Mouse (Mus musculus): ENCODE measurements around the gene Chit1.

DNA sequence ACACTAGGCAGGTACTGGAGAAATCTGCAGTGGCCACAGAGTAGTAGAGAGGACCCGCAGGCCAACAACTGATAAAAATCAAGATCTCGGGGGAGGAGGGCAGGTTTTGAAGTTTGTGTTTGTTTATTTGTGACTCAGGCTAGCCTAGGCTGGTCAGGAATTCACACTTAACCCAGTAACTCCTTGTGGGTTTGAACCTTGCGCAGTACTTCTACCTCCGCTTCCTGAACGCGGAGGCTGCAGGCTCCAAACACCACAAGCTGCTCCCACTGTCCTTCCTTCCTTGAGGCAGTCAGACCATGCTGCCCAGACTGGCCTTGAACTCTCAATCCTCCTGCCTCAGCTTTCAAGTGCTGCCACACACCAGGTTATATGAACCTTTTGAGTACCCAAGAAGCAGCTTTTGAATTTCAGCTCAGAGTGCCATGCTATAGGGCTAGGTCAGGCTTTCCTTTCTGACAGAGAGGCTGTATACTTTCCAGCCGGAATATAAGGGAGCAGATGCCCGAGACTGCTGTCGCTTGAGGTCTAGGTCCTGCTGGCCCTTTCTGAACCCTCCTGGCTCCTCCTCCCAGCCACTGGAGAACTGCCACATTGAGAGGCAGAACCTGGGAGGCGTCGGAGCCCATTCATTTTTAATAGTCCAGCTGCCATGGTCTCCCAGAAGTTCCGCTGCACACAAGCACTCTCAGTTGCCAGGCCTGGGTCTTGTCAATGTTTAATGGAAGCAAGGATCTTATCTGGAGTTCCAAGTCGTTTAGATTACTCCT, 12.9 kb upstream of the Chit1 start:
- TF ChIP-seq CTCF (conservative IDR thresholded peaks at IDR 0.05; ENCODE audit: insufficient read depth, insufficient read length, low read depth, low read length) (no peak), POLR2A (IDR thresholded peaks at IDR 0.05; ENCODE audit: low read depth, low read length) (no peak)

All from kidney, adult 2 months (tissue).